Mouse (Mus musculus) brain, embryonic 14.5 days (tissue): ENCODE measurements around the gene Sh3bp1.

ENCODE experiments used
- CTCF ChIP-seq: fragments of 200-500 bp; IDR thresholded peaks from 2 replicates; pipeline ENCODE4 v1.5.1; 2012; ENCODE audit warnings: inconsistent platforms, mild to moderate bottlenecking, moderate library complexity, borderline replicate concordance; ENCODE audit not compliant: insufficient read depth, insufficient read length; ENCODE audit errors: extremely low read depth
- POLR2A ChIP-seq: fragments of 200-500 bp; IDR thresholded peaks from 2 replicates; pipeline ENCODE4 v1.6.1; 2012; ENCODE audit warnings: mild to moderate bottlenecking, inconsistent platforms, borderline replicate concordance; ENCODE audit not compliant: poor library complexity, insufficient read depth, insufficient read length, severe bottlenecking; ENCODE audit errors: extremely low read depth

DNA sequence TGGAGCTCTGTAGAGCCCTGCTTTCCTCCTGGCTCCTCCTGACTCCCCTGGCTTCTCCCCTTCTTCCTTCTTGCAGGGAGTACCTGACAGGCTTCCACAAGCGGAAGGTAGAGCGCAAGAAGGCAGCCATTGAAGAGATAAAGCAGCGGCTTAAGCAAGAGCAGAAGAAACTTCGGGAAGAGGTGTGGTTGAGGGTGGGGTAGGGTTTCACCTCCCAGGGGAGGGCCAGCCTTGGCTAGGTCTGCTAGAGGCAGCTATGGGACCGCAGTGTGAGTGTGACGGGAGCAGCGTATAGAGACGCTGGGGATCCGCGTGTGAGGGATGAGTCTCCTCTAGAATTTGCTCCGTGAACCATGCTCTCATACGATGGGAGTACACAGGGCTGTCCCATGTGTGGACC is 36.8 kb downstream of the Sh3bp1 start:
- TF ChIP-seq CTCF (no peak), POLR2A (no peak)
